Mouse (Mus musculus) forebrain, embryonic 13.5 days (tissue): ENCODE results near the gene Smad9. TPM values are rescaled to one million over a fixed set of nuclear protein-coding genes. Genes with fewer than 3 reads are reported as not detected.

Experiments
- ATAC-seq: fragments of 200-750 bp; cut with Nextera tagmentation; 2 replicates; pipeline ENCODE4 v1.8.0; 2017
- H3K27ac ChIP-seq: fragments of 300-500 bp; sonication (generic); 2 replicates; pipeline ENCODE4 v1.5.1; 2015; ENCODE audit warnings: inconsistent platforms, mild to moderate bottlenecking, moderate library complexity
- H3K27me3 ChIP-seq: fragments of 300-500 bp; sonication (generic); 2 replicates; pipeline ENCODE4 v1.6.1; 2015; ENCODE audit warnings: mild to moderate bottlenecking, inconsistent platforms
- H3K36me3 ChIP-seq: fragments of 300-500 bp; sonication (generic); 2 replicates; pipeline ENCODE4 v1.6.1; 2015; ENCODE audit warnings: mild to moderate bottlenecking, inconsistent platforms; ENCODE audit not compliant: poor library complexity, severe bottlenecking
- H3K4me1 ChIP-seq: fragments of 300-500 bp; sonication (generic); 2 replicates; pipeline ENCODE4 v1.6.1; 2015; ENCODE audit warnings: inconsistent platforms
- H3K4me2 ChIP-seq: fragments of 300-500 bp; sonication (generic); 2 replicates; pipeline ENCODE4 v1.6.1; 2015; ENCODE audit warnings: inconsistent platforms, mild to moderate bottlenecking, moderate library complexity
- H3K4me3 ChIP-seq: fragments of 300-500 bp; sonication (generic); 2 replicates; pipeline ENCODE4 v1.5.1; 2015; ENCODE audit warnings: mild to moderate bottlenecking, inconsistent platforms
- H3K9ac ChIP-seq: fragments of 300-500 bp; sonication (generic); 2 replicates; pipeline ENCODE4 v1.6.1; 2015; ENCODE audit warnings: mild to moderate bottlenecking, inconsistent platforms
- H3K9me3 ChIP-seq: fragments of 300-500 bp; sonication (generic); replicated peaks from 2 replicates; pipeline ENCODE4 v1.6.1; 2016; ENCODE audit warnings: inconsistent platforms
- WGBS: fragments of 180-500 bp; shearing (Covaris S2); methylation state at CpG from one replicate; pipeline ENCODE4 v1.1.7; 2015; 5-methylcytosine and 5-hydroxymethylcytosine counted together
- polyA plus RNA-seq: library from polyadenylated mRNA; unstranded; fragments of >200 nt; fragmentation: Nextera tagmentation; extraction: Ambion mirVana; gene quantifications from 2 replicates; pipeline ENCODE4 v1.2.1, GENCODE M21; 2015

Smad9 gene
- polyA plus RNA-seq, 1 experiment from 2014 or later, result 0.05 TPM

DNA sequence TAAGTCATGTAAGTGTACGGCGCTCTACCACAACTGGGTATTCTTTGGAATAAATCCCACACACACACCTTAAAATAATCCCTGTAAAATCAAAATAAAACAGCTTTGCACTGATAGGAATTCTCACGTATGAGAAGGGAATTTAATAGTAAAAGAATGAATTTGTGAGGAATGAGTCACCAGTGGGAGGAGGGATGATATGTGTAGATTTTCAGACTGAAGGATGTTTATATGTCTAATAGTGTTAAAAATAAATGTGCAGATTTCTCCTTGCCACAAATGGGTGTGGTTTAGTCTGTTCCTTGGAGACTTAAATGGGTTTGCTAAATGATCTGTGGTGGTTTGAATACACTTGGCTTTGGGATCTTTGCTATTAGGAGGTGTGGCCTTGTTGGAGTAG lies 77.1 kb downstream of the Smad9 start:
- no peaks in the 10 kb centered on the region for H3K27me3 ChIP-seq
- H3K4me3 ChIP-seq, result no peak overlapping the region
- H3K9ac ChIP-seq, result no peak overlapping the region
- no peaks in the 10 kb centered on the region for H3K36me3 ChIP-seq
- 93% methylated on average over 3 of the region's 3 CpGs for WGBS
- H3K4me1 ChIP-seq, result 0 out of 2 replicates have a peak, but pooled peaks cover 2% of the 10 kb centered on the region
- no peak overlapping the region for H3K4me2 ChIP-seq
- no peak for ATAC-seq
- H3K27ac ChIP-seq, result no peak overlapping the region
- no peaks in the 10 kb centered on the region for H3K9me3 ChIP-seq

DNA sequence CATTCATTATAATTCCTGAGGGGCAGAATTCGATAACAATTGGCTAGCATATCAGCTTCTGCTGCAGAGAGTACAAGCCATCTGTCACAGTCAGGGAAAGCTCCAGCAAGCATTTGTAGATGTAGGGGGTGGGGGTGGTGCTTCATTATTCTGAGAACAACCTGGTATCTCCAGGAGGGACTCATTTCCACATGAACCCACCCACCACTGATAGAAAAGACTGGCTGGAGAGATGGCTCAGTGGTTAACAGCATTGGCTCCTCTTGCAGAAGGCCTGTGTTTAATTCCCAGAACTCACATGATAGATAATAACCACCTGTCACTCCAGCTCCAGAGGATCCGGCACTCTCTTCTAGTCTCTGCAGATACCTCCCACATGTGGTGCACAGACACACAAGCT lies 80.0 kb downstream of the Smad9 start:
- Histone ChIP-seq H3K36me3 (no peaks in the 10 kb centered on the region), H3K4me1 (0 out of 2 replicates have a peak, but pooled peaks cover 2% of the 10 kb centered on the region), H3K9ac (no peak overlapping the region), H3K27me3 (no peaks in the 10 kb centered on the region), H3K9me3 (no peaks in the 10 kb centered on the region), H3K4me3 (no peak overlapping the region), H3K27ac (no peak overlapping the region), H3K4me2 (no peak overlapping the region)
- peak; percentile 66; the same call in 1 of the 2 replicates for ATAC-seq
- WGBS, result 68% methylated on average over 2 of the region's 2 CpGs

Other genes starting within 250 kb of the Smad9 start
- gene Supt20, start 62.8 kb upstream of the Smad9 start, polyA plus RNA-seq, result 98.1 and 100.0 TPM in 2 replicates
- 0.72 TPM in 1 of 2 replicates, not detected in the other for gene Gm21958, start 41.2 kb upstream of the Smad9 start, polyA plus RNA-seq
- gene Exosc8, start 20.2 kb upstream of the Smad9 start, polyA plus RNA-seq, result 117 and 121 TPM in 2 replicates
- 44.7 and 45.4 TPM in 2 replicates for gene Alg5, start 20.0 kb upstream of the Smad9 start, polyA plus RNA-seq
- gene Rfxap, start 52.2 kb downstream of the Smad9 start, polyA plus RNA-seq, result 29.5 and 35.8 TPM in 2 replicates
- gene Sertm1, start 160.3 kb downstream of the Smad9 start, polyA plus RNA-seq, result 0.84 and 0.94 TPM in 2 replicates